Mouse (Mus musculus) left cerebral cortex, adult 18-20 months (tissue): ENCODE measurements around the gene Ntf3. TPM values are rescaled to one million over a fixed set of nuclear protein-coding genes. Genes with fewer than 3 reads are reported as not detected.

Source experiments
- DNase-seq, 2 experiments: peaks; one replicate each; pipeline ENCODE4 v3.0.0; 2021 to 2022; ENCODE audit warnings: low spot score in 2 of 2, mixed read lengths in 1 of 2
- total RNA-seq, 2 experiments: library from RNA; stranded (reverse); gene quantifications; 2 replicates each; pipeline ENCODE4 v1.2.3; 2021

Gene Ntf3
- total RNA-seq, 2 experiments from 2014 or later: 2.5 to 2.8 TPM

GRCm38 (mm10) chr6:126106051-126106797 lies 60.5 kb downstream of the Ntf3 start:
- DNase-seq: peak; percentile 7 to 14

- DNase-seq: no peak
Observed at GRCm38 (mm10) chr6:126105083-126105740, 61.5 kb downstream of the Ntf3 start.

- no peak for DNase-seq
Observed at GRCm38 (mm10) chr6:126102571-126102970, 64.1 kb downstream of the Ntf3 start.

GRCm38 (mm10) chr6:126102007-126102406 lies 64.7 kb downstream of the Ntf3 start:
- DNase-seq: no peak

GRCm38 (mm10) chr6:126100579-126100978 lies 66.1 kb downstream of the Ntf3 start:
- no peak for DNase-seq

GRCm38 (mm10) chr6:126097471-126097870 lies 69.2 kb downstream of the Ntf3 start:
- no peak for DNase-seq

GRCm38 (mm10) chr6:126096085-126096484 lies 70.6 kb downstream of the Ntf3 start:
- DNase-seq: peak; percentile 17 to 20

- no peak for DNase-seq
Observed at GRCm38 (mm10) chr6:126095041-126095440, 71.7 kb downstream of the Ntf3 start.

GRCm38 (mm10) chr6:126092026-126092425 lies 74.7 kb downstream of the Ntf3 start:
- no peak for DNase-seq

- DNase-seq: no peak
Observed at GRCm38 (mm10) chr6:126090063-126090462, 76.6 kb downstream of the Ntf3 start.

- no peak for DNase-seq
Observed at GRCm38 (mm10) chr6:126088489-126089265, 78.0 kb downstream of the Ntf3 start.

- no peak for DNase-seq
Observed at GRCm38 (mm10) chr6:126086321-126086950, 80.3 kb downstream of the Ntf3 start.

- no peak for DNase-seq
Observed at GRCm38 (mm10) chr6:126080531-126080930, 86.2 kb downstream of the Ntf3 start.

GRCm38 (mm10) chr6:126057706-126058105 lies 109.0 kb downstream of the Ntf3 start:
- no peak for DNase-seq

GRCm38 (mm10) chr6:126053136-126053535 lies 113.6 kb downstream of the Ntf3 start:
- no peak for DNase-seq
